Mouse (Mus musculus) heart, embryonic 10.5 days (tissue): ENCODE measurements around the gene Kcnk10. TPM values are rescaled to one million over a fixed set of nuclear protein-coding genes. Genes with fewer than 3 reads are reported as not detected.

Experiments used
- DNase-seq: peaks from one replicate; pipeline ENCODE4 v3.0.0-alpha.2; 2017; ENCODE audit warnings: low spot score
- H3K27ac ChIP-seq: fragments of 300-500 bp; sonication (generic); 2 replicates; pipeline ENCODE4 v1.5.1; 2016; ENCODE audit warnings: mild to moderate bottlenecking
- H3K27me3 ChIP-seq: fragments of 300-500 bp; sonication (generic); 2 replicates; pipeline ENCODE4 v1.6.1; 2016; ENCODE audit warnings: mild to moderate bottlenecking; ENCODE audit not compliant: poor library complexity, insufficient read depth, severe bottlenecking
- H3K36me3 ChIP-seq: fragments of 300-500 bp; sonication (generic); 2 replicates; pipeline ENCODE4 v1.6.1; 2016; ENCODE audit warnings: mild to moderate bottlenecking, moderate library complexity
- H3K4me1 ChIP-seq: fragments of 300-500 bp; sonication (generic); 2 replicates; pipeline ENCODE4 v1.6.1; 2016; ENCODE audit warnings: mild to moderate bottlenecking
- H3K4me3 ChIP-seq: fragments of 300-500 bp; sonication (generic); 2 replicates; pipeline ENCODE4 v1.5.1; 2016; ENCODE audit warnings: mild to moderate bottlenecking, moderate library complexity
- H3K9me3 ChIP-seq: fragments of 300-500 bp; sonication (generic); 2 replicates; pipeline ENCODE4 v1.6.1; 2016; ENCODE audit warnings: mild to moderate bottlenecking, moderate library complexity
- WGBS: fragments of 180-500 bp; shearing (Covaris S2); methylation state at CpG from one replicate; pipeline ENCODE4 v1.1.7; 2016; 5-methylcytosine and 5-hydroxymethylcytosine counted together
- polyA plus RNA-seq: library from polyadenylated mRNA; unstranded; fragments of >200 nt; fragmentation: Nextera tagmentation; extraction: Ambion mirVana; gene quantifications from 2 replicates; pipeline ENCODE4 v1.2.1, GENCODE M21; 2016

Kcnk10 gene
- polyA plus RNA-seq, 1 experiment from 2014 or later = 0.28 TPM

GRCm38 (mm10) chr12:98525361-98525760 lies 52.7 kb downstream of the Kcnk10 start:
- Histone ChIP-seq H3K27ac (peak overlapping the region; percentile 47; the same call in 1 of the 2 replicates), H3K4me3 (no peak overlapping the region), H3K27me3 (no peaks in the 10 kb centered on the region), H3K36me3 (no peaks in the 10 kb centered on the region), H3K4me1 (no peaks in the 10 kb centered on the region), H3K9me3 (no peaks in the 10 kb centered on the region)
- DNase-seq = no peak
- WGBS = 74% methylated on average over 8 of the region's 8 CpGs

GRCm38 (mm10) chr12:98524331-98525311 lies 53.5 kb downstream of the Kcnk10 start:
- DNase-seq = no peak
- no peak overlapping the region for H3K27ac ChIP-seq
- H3K9me3 ChIP-seq = no peaks in the 10 kb centered on the region
- H3K4me1 ChIP-seq = no peaks in the 10 kb centered on the region
- H3K27me3 ChIP-seq = no peaks in the 10 kb centered on the region
- 78% methylated on average over 13 of the region's 13 CpGs for WGBS
- H3K36me3 ChIP-seq = no peaks in the 10 kb centered on the region
- no peak overlapping the region for H3K4me3 ChIP-seq

GRCm38 (mm10) chr12:98521311-98521710 lies 56.8 kb downstream of the Kcnk10 start:
- H3K9me3 ChIP-seq = no peaks in the 10 kb centered on the region
- 78% methylated on average over 4 of the region's 4 CpGs for WGBS
- no peak overlapping the region for H3K4me3 ChIP-seq
- no peak overlapping the region for H3K27ac ChIP-seq
- H3K4me1 ChIP-seq = no peaks in the 10 kb centered on the region
- H3K27me3 ChIP-seq = no peaks in the 10 kb centered on the region
- no peak for DNase-seq
- no peaks in the 10 kb centered on the region for H3K36me3 ChIP-seq

DNA sequence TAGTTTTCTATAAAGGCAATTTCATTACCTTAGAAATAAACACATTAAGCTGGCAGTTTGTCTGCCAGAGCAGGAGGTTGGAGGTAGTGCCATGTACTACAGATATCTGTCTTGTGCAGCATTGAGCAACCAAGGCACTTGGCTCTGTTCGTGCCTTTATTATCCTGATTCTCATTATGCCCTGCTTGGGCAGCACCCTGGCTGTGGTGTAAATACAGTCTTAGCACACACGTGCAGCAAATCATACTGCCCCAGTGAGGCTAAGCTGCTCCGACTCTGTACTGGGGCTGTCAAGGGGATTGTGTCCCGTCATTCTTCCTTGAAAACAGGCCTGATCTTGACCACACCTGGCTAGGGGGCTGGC lies 57.6 kb downstream of the Kcnk10 start:
- DNase-seq = no peak
- whole genome bisulfite sequencing = 76% methylated on average over 4 of the region's 4 CpGs

GRCm38 (mm10) chr12:98519866-98520567 lies 58.1 kb downstream of the Kcnk10 start:
- no peaks in the 10 kb centered on the region for H3K27me3 ChIP-seq
- 77% methylated on average over 7 of the region's 7 CpGs for WGBS
- no peaks in the 10 kb centered on the region for H3K36me3 ChIP-seq
- no peaks in the 10 kb centered on the region for H3K4me1 ChIP-seq
- no peak overlapping the region for H3K27ac ChIP-seq
- no peak overlapping the region for H3K4me3 ChIP-seq
- DNase-seq = no peak
- no peaks in the 10 kb centered on the region for H3K9me3 ChIP-seq

More for the DNA sequence above, 57.6 kb downstream of the Kcnk10 start:
- Histone ChIP-seq H3K27ac (no peak overlapping the region), H3K4me3 (no peak overlapping the region), H3K27me3 (no peaks in the 10 kb centered on the region), H3K36me3 (no peaks in the 10 kb centered on the region), H3K9me3 (no peaks in the 10 kb centered on the region), H3K4me1 (no peaks in the 10 kb centered on the region)

DNA sequence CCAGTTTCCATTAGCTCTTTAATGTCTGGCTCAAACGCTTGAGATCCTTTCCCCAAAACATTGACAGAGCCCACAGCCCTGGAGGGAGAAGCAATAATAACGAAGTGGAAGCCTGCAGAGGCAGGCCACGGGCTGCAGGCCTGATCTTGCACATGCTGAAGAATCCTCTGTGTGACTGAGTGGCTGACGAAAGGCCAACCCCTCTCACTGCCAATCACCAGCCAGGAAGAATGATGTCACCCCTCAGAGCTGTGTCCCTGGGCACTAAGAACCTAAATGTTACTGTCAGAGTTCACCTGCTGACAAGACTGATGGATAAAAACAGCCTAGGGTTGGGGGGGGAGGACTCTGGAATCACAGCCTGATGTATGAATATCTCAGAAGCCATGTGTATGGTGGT lies 72.5 kb downstream of the Kcnk10 start:
- Histone ChIP-seq H3K4me1 (no peaks in the 10 kb centered on the region), H3K9me3 (no peaks in the 10 kb centered on the region), H3K27ac (no peak overlapping the region), H3K27me3 (no peaks in the 10 kb centered on the region), H3K4me3 (no peak overlapping the region), H3K36me3 (no peaks in the 10 kb centered on the region)
- WGBS = 51% methylated on average over 4 of the region's 4 CpGs
- peak; percentile 76 for DNase-seq

- H3K9me3 ChIP-seq = no peaks in the 10 kb centered on the region
- no peak overlapping the region for H3K4me3 ChIP-seq
- no peaks in the 10 kb centered on the region for H3K4me1 ChIP-seq
- H3K27ac ChIP-seq = no peak overlapping the region
- no peaks in the 10 kb centered on the region for H3K36me3 ChIP-seq
- H3K27me3 ChIP-seq = no peaks in the 10 kb centered on the region
- DNase-seq = no peak
- WGBS = 88% methylated on average over 11 of the region's 11 CpGs
These were observed 76.4 kb downstream of the Kcnk10 start for GRCm38 (mm10) chr12:98501528-98502280.

- no peak overlapping the region for H3K4me3 ChIP-seq
- H3K36me3 ChIP-seq = no peaks in the 10 kb centered on the region
- H3K27me3 ChIP-seq = no peaks in the 10 kb centered on the region
- no peak overlapping the region for H3K27ac ChIP-seq
- no peak for DNase-seq
- H3K4me1 ChIP-seq = no peaks in the 10 kb centered on the region
- WGBS = 83% methylated on average over 4 of the region's 4 CpGs
- no peaks in the 10 kb centered on the region for H3K9me3 ChIP-seq
These were observed 77.1 kb downstream of the Kcnk10 start for GRCm38 (mm10) chr12:98501045-98501444.

- no peak for DNase-seq
- H3K27ac ChIP-seq = no peak overlapping the region
- H3K27me3 ChIP-seq = no peaks in the 10 kb centered on the region
- no peaks in the 10 kb centered on the region for H3K4me1 ChIP-seq
- H3K4me3 ChIP-seq = no peak overlapping the region
- H3K9me3 ChIP-seq = no peaks in the 10 kb centered on the region
- WGBS = 87% methylated on average over 2 of the region's 2 CpGs
- no peaks in the 10 kb centered on the region for H3K36me3 ChIP-seq
These were observed 96.7 kb downstream of the Kcnk10 start for GRCm38 (mm10) chr12:98481460-98481859.

GRCm38 (mm10) chr12:98481048-98481447 lies 97.1 kb downstream of the Kcnk10 start:
- no peaks in the 10 kb centered on the region for H3K27me3 ChIP-seq
- H3K27ac ChIP-seq = no peak overlapping the region
- H3K36me3 ChIP-seq = no peaks in the 10 kb centered on the region
- no peaks in the 10 kb centered on the region for H3K4me1 ChIP-seq
- H3K4me3 ChIP-seq = no peak overlapping the region
- 77% methylated on average over 5 of the region's 5 CpGs for WGBS
- H3K9me3 ChIP-seq = no peaks in the 10 kb centered on the region
- DNase-seq = no peak

DNA sequence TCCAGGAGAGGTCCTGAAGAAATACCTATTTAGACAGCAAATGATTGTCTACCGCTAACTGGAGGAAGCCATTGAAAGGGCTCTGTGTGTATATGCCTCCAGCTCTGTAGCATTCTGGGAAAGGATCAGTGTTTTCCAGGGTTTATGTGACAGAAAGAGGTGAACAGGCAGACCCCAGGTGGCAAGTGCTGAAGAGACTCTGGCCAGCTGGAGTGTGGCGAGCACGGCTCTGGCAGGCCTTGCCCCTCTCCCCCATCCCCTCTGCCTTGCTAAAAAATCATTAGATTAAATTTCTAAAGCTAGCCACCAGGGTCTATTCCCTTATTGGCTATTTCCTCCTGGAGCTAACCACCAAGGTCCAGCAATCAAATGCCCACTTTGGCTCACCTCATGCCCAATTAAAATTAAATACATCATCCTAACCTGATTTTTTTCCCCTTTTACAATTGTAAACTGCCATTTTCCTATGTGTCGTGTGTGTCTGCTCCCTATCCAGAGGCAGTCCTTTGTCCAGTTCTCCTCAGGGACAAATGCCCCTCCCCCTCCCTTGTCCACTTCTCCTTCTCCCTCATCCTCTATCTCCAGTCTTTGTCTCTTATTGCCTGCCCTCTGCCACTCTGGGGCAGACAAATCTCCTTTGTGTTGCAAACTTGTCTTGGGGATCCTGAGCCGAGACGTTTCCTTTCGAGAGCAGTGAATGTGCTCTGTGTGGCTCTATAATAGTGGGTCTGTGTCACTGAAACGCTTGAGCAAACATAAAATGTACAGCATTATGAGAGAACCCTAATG lies 100.2 kb downstream of the Kcnk10 start:
- H3K4me3 ChIP-seq = no peak overlapping the region
- H3K27ac ChIP-seq = no peak overlapping the region
- 72% methylated on average over 8 of the region's 8 CpGs for WGBS
- H3K9me3 ChIP-seq = no peaks in the 10 kb centered on the region
- H3K36me3 ChIP-seq = no peaks in the 10 kb centered on the region
- no peaks in the 10 kb centered on the region for H3K4me1 ChIP-seq
- no peaks in the 10 kb centered on the region for H3K27me3 ChIP-seq
- DNase-seq = no peak

DNA sequence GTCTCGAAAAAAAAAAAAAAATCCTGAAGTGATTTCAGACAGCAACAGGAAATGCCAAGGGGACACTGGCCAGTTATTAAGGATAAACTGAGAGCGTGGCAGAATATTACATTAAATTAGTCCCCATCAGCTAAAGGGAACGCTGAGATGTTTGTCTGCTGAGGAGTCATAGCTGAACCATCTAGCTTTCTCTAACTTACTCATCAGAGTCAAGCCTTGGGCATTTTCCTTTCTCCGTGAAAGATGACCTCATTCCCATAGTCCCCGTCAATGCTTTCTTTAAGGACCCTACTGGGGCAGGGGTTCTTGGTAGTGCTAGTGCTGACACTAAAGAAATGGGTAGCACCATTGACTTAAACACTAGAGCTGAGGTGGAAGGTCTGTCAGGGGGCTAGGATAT lies 106.9 kb downstream of the Kcnk10 start:
- 79% methylated on average over 5 of the region's 5 CpGs for WGBS
- H3K36me3 ChIP-seq = no peaks in the 10 kb centered on the region
- H3K27me3 ChIP-seq = no peaks in the 10 kb centered on the region
- no peaks in the 10 kb centered on the region for H3K9me3 ChIP-seq
- no peak overlapping the region for H3K27ac ChIP-seq
- H3K4me1 ChIP-seq = no peaks in the 10 kb centered on the region
- DNase-seq = no peak
- no peak overlapping the region for H3K4me3 ChIP-seq
